8 mouse cellular contexts compared by ENCODE assay signal in genomic region chr2:44336720-44337354, GRCm38 (mm10).
DNase-seq lines count a peak whose midpoint lies in the region; ATAC-seq and TF ChIP-seq lines count a peak whose summit lies in the region.

No protein-coding gene starts in this region.

- no peaks in the 10 kb centered on the region for H3K36me3 ChIP-seq in midbrain, embryonic 14.5 days (ENCODE audit: control insufficient read depth, insufficient read depth, low read length)
- H3K36me3 ChIP-seq in midbrain, embryonic 16.5 days (ENCODE audit: control insufficient read depth, insufficient read depth, low read length), result no peaks in the 10 kb centered on the region
- no peaks in the 10 kb centered on the region for H3K36me3 ChIP-seq in stomach, postnatal 0 days (ENCODE audit: control insufficient read depth, insufficient read depth, low read length)

- no peak for DNase-seq in gastrocnemius, adult 2 months
- no peak for DNase-seq in gastrocnemius, postnatal 14 days
- no peak for DNase-seq in midbrain, embryonic 14.5 days
- peak; percentile 7 to 29 for DNase-seq in adrenal gland, postnatal 36 days
- DNase-seq in stomach, postnatal 0 days (ENCODE audit: low spot score), result no peak
- no peak for DNase-seq in T-cell, adult 2 months (ENCODE audit: low spot score)
- no peak for DNase-seq in layer of hippocampus, postnatal 14 days (ENCODE audit: low spot score in 2 of 2)

- 81% methylated on average over 5 of the region's 5 CpGs for WGBS in midbrain, embryonic 14.5 days
- 84% methylated on average over 5 of the region's 5 CpGs for WGBS in midbrain, embryonic 16.5 days
- WGBS in stomach, postnatal 0 days, result 85% methylated on average over 5 of the region's 5 CpGs

- no peak overlapping the region for H3K4me3 ChIP-seq in gastrocnemius, adult 2 months
- no peak overlapping the region for H3K4me3 ChIP-seq in midbrain, embryonic 14.5 days (replicated peaks; ENCODE audit: low read depth, low read length)
- no peak overlapping the region for H3K4me3 ChIP-seq in midbrain, embryonic 16.5 days (ENCODE audit: low read depth, low read length)
- H3K4me3 ChIP-seq in stomach, postnatal 0 days (ENCODE audit: low read depth, low read length), result no peak overlapping the region

- intact Hi-C loops in gastrocnemius, adult 2 months (cut with DNase I), result no loop called here
- intact Hi-C loops in gastrocnemius, postnatal 14 days (cut with DNase I; ENCODE audit: low total_unique reads), result no loop called here

- H3K9me3 ChIP-seq in midbrain, embryonic 14.5 days (ENCODE audit: control insufficient read depth, low read length), result no peaks in the 10 kb centered on the region
- no peaks in the 10 kb centered on the region for H3K9me3 ChIP-seq in midbrain, embryonic 16.5 days (replicated peaks; ENCODE audit: control insufficient read depth, low read length, poor library complexity, severe bottlenecking)
- H3K9me3 ChIP-seq in stomach, postnatal 0 days (ENCODE audit: control insufficient read depth, low read length), result no peaks in the 10 kb centered on the region

- no peak overlapping the region for H3K27ac ChIP-seq in gastrocnemius, adult 2 months
- H3K27ac ChIP-seq in midbrain, embryonic 14.5 days (replicated peaks; ENCODE audit: low read depth, low read length), result no peak overlapping the region
- no peak overlapping the region for H3K27ac ChIP-seq in midbrain, embryonic 16.5 days (ENCODE audit: low read length)
- no peak overlapping the region for H3K27ac ChIP-seq in stomach, postnatal 0 days (replicated peaks)

- H3K27me3 ChIP-seq in midbrain, embryonic 14.5 days (ENCODE audit: control insufficient read depth, insufficient read depth, low read length), result no peaks in the 10 kb centered on the region
- no peaks in the 10 kb centered on the region for H3K27me3 ChIP-seq in midbrain, embryonic 16.5 days (ENCODE audit: control insufficient read depth, insufficient read depth, low read depth, low read length)
- H3K27me3 ChIP-seq in stomach, postnatal 0 days (ENCODE audit: control insufficient read depth, insufficient read depth, low read length), result no peaks in the 10 kb centered on the region

- TF ChIP-seq EP300 in stomach, postnatal 0 days (optimal IDR thresholded peaks at IDR 0.05), result no peak

- no peak overlapping the region for H3K4me2 ChIP-seq in midbrain, embryonic 14.5 days (ENCODE audit: low read length)
- H3K4me2 ChIP-seq in midbrain, embryonic 16.5 days (ENCODE audit: low read length), result no peak overlapping the region
- no peak overlapping the region for H3K4me2 ChIP-seq in stomach, postnatal 0 days (replicated peaks; ENCODE audit: low read depth)

- peak; percentile 11; the same call in 1 of the 2 replicates for ATAC-seq in midbrain, embryonic 14.5 days (ENCODE audit: low FRiP score, low TSS enrichment)
- no peak for ATAC-seq in midbrain, embryonic 16.5 days
- no peak for ATAC-seq in stomach, postnatal 0 days (ENCODE audit: low FRiP score, low TSS enrichment)

- no peak overlapping the region for H3K9ac ChIP-seq in midbrain, embryonic 14.5 days (replicated peaks; ENCODE audit: low read length)
- H3K9ac ChIP-seq in midbrain, embryonic 16.5 days (ENCODE audit: low read depth, low read length), result no peak overlapping the region
- H3K9ac ChIP-seq in stomach, postnatal 0 days (ENCODE audit: low read length), result no peak overlapping the region

- no peaks in the 10 kb centered on the region for H3K4me1 ChIP-seq in midbrain, embryonic 14.5 days (ENCODE audit: control insufficient read depth, insufficient read depth, low read length)
- no peaks in the 10 kb centered on the region for H3K4me1 ChIP-seq in midbrain, embryonic 16.5 days (ENCODE audit: control insufficient read depth, insufficient read depth, low read length)
- no peaks in the 10 kb centered on the region for H3K4me1 ChIP-seq in stomach, postnatal 0 days (replicated peaks; ENCODE audit: control insufficient read depth, insufficient read depth)

- peak; percentile 48 for TF ChIP-seq CTCF in gastrocnemius, adult 2 months (IDR thresholded peaks at IDR 0.05)
- peak; percentile 56 for TF ChIP-seq CTCF in stomach, postnatal 0 days (IDR thresholded peaks at IDR 0.05; ENCODE audit: low read depth)

Comparison
In these comparisons a context has a peak if more than half of its experiments do, and no peak if none do; other contexts are left out.
1. DNase-seq: peak in adrenal gland, postnatal 36 days (2 of 2); none in gastrocnemius, adult 2 months (single experiment), gastrocnemius, postnatal 14 days (single experiment), midbrain, embryonic 14.5 days (single experiment), stomach, postnatal 0 days (single experiment), T-cell, adult 2 months (single experiment) and layer of hippocampus, postnatal 14 days (0 of 2).